Mouse (Mus musculus) thymus, adult 18-20 months (tissue): ENCODE data around the gene Gnaq.
A peak's percentile ranks its signal among the peaks of the same experiment; 100 is the strongest.

Experiments
- DNase-seq, 2 experiments: peaks; one replicate each; pipeline ENCODE4 v3.0.0; 2022; ENCODE audit warnings: mixed read lengths in 2 of 2

The Gnaq gene

GRCm38 (mm10) chr19:16324239-16324638, 191.6 kb downstream of the Gnaq start:
- no peak for DNase-seq

DNA sequence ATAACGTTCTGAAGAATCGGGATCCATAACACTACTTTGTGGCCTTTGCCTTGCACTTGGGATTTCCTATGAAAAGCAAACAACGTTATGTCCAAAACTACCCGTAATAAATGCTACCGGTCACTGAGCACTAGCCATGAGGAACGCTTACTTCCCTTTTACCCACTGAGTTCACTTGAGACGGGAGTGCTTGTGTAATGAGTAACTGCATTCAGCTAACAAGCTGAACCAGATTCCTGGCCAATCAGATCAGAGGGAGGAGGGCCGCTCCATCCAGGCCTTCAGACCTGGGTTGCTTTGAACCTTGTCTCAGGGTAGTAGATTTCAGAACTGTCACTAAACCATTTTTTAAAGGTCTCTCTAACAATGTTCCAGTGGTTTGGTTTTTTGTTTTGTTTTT, 193.3 kb downstream of the Gnaq start:
- no peak for DNase-seq

DNA sequence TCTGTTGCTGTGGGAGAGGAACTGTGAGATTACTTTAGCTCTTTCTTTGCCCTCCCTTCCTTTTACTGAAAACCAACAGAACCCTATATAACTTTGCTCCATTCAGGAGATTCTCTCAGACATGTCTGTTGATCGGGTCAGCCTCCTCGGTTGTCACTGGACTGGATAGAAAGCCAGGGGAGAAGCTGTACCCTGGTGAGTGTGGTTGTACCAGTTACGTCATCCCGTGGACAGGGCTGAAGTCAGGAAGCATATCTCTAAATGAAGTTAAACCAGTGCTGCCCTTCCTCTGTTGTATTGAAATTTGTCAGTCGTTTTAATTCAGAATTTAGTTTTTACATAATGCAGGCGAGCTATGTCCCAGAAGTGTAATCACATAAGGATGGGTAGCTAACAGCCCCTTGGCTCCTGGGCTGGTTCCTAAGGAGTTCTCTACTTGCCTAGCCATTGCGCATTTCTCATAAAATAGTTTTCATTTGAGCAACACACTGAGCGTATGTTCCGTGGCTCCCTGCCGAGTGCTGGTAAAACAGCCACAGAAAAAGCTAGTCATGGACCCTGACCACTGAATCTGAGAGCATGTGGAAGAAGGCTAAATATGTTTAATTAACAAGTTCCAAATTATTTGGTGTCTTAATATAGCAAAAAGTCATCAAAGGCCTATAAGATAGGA, 194.9 kb downstream of the Gnaq start:
- DNase-seq, result no peak

- DNase-seq, result peak in 1 of 2 experiments; percentile 30
Observed at GRCm38 (mm10) chr19:16328074-16328850, 195.6 kb downstream of the Gnaq start.

DNA sequence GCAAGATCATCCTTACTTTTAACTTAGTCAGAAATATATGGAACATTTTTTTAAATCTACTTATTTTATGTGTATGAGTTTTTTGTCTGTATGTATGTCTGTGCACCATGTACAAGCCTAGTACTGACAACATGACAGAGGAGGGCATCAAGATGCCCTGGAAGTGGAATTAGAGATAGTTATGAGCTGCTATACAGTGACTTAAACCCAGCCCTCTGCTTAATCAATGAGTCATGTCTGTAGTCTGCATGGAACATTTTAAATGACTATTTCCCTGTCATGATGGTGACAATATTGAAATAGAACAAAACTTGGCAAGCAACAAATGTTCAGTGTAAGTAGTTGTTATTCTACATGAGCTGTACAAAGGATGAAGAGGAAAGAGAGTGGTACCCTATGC, 196.4 kb downstream of the Gnaq start:
- DNase-seq, result no peak

DNA sequence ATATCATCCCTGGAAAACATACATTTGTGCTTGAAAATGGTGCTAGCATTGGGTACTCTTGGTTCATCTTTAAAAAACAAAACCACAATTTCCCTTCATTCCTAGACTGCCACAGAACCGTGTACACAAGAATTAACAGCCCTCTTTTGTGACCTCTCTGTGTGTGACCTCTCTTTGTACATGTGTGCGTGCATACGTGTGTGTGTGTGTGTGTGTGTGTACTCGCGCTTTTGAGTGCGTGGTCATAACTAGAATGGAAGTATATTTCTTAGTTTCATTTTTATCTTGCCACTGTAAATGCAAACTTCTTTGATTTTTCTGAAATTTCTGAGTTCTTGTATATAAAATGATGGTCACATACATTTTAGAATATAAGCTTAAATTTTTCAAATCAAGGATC, 197.0 kb downstream of the Gnaq start:
- no peak for DNase-seq

DNA sequence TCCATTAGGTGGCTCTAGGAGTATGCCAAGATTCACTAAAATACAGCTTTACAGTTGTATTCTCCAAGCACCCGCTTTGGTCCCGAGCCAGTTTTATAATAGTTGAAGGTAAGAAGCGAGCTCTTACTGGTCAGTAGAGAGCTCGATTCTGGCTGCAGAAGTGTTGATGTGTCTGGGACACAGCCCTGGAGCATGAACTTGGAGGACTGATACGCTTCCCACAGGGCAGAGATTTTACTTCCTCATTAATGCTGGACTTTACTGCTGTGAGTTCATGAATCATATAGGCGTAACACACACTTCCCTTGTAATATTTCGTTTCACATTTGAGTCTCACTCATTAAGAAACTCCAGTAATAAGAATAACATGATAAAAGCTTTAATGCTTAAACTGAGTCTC, 197.5 kb downstream of the Gnaq start:
- DNase-seq, result no peak

DNA sequence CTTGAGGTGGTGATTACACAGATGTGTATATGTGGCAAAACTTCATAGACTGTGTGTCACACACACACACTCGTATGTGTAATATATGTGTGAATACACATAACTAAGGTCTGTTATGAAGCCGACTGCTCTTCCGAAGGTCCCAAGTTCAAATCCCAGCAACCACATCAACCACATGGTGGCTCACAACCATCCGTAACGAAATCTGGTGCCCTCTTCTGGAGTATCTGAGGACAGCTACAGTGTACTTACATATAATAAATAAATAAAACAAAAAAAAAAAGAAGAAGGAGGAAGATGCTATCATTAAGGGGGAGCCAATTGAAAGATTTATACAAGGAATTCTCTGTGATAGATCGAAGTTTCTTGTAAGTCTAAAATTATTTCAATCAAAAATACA, 198.4 kb downstream of the Gnaq start:
- DNase-seq, result no peak

DNA sequence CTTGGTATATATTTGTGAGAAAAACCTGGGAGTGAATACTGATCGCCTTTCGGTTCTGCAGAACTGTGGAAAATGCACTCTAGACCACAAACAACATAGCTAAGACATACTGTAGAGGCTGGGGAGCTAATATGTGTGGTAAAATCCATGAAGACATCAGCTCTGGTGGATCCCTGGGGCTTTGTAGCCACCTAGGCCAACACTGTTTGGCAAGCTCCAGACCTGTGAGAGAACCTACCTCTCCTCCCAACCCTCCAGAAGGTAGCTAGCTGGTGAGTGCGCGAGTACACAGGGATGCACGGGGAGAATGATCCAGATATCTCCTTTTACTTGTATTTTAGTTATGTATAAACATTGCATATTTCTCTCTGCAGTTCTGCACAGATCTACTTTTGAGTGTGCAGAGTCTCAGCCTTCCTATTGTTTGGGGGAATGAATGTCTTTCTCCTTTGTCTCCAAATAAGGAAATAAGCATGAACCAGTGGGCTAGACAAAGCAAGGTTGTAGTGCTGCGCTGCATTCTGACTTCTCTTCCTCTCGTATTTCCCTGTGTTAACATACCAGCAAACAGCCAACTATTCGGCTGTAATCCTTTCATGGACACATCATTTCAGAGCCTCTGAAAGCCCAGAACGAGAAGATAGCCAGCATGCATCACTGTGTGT, 205.4 kb downstream of the Gnaq start:
- DNase-seq, result no peak

GRCm38 (mm10) chr19:16339954-16340586, 207.4 kb downstream of the Gnaq start:
- DNase-seq, result no peak

- DNase-seq, result no peak
Observed at GRCm38 (mm10) chr19:16342702-16343101, 210.1 kb downstream of the Gnaq start.

DNA sequence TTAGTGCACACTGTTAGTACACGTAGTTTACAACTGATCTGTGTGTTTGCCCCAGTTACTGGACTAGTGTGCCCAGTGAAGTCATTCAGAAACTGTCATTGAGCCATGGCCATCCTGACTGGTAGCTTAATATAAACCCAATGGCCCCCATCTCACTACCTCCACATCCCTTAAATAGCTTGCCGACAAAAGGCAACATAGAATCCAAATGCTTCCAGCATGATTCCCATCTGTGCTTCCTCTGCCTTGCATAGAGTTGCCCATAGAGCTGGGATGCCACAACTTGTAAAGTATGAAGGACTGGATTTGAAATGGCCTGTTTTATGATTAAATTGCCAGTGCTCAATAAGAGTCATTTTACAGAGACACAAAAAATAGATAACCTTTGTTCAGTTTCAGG, 212.9 kb downstream of the Gnaq start:
- DNase-seq, result no peak

GRCm38 (mm10) chr19:16347037-16347436, 214.4 kb downstream of the Gnaq start:
- DNase-seq, result no peak

GRCm38 (mm10) chr19:16353701-16354136, 221.1 kb downstream of the Gnaq start:
- DNase-seq, result no peak

DNA sequence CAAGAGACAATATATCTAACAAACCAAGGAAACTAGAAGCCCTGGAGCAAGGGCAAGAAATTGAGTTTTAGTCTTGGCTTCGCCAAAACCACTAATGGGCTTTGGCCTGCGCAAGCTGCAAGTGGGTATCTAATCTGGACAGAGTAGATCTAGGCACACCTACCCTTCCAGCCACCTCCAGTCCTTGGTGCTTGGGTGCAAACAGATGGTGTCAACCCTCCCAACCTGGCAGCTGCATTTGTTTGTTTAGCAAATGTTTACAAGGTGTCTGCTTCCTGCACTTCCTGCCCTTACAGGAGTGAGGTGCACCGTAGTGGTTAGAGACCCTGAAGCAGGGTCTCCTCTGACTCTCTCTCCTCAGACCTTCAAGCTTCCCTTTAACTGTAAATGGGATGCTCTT, 225.5 kb downstream of the Gnaq start:
- no peak for DNase-seq

GRCm38 (mm10) chr19:16358905-16359304, 226.3 kb downstream of the Gnaq start:
- no peak for DNase-seq

GRCm38 (mm10) chr19:16366465-16367063, 233.9 kb downstream of the Gnaq start:
- DNase-seq, result no peak

GRCm38 (mm10) chr19:16367218-16367617, 234.6 kb downstream of the Gnaq start:
- DNase-seq, result no peak

GRCm38 (mm10) chr19:16371680-16372079, 239.0 kb downstream of the Gnaq start:
- no peak for DNase-seq

GRCm38 (mm10) chr19:16372752-16373486, 240.3 kb downstream of the Gnaq start:
- DNase-seq, result peak; percentile 68 to 78

DNA sequence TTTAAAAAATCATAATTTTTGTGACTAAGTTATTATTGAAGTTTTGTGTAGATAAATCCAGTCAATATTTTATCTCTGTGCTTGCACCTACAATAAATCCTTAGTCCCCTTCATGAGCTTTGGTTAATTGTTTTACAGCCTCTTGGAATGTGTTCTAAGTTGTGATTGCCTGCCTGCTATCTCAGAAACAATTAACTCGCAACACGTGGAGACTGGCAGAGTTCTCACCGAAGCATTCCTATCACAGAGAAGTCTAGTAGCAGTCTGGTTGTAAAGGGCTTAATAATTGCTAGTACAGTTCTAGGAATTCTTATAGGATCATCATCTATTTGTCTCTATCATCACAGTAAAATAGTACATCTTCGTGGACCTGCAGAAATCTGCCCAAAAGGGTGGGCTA, 243.2 kb downstream of the Gnaq start:
- DNase-seq, result no peak

DNA sequence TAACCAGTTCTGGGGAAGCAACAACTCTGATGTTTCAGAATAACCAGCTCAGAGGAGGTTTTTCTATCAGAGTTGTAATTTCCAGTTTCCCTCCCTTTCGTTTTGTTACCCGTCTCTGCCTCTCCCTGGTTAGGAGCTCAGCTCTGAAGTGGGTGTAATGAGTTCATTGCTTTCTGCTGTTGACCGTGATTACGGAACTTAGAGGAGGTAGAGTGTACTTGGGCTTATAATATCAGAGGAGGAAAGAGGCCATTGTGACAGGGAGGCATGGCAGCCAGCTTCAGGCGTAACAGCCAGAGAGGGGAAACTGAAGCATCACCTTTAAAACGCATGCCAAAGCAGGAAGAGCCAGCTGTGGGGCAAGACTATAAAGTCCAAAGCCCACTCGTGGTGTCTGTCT, 245.9 kb downstream of the Gnaq start:
- DNase-seq, result no peak
